Mouse (Mus musculus): ENCODE measurements around the gene Raver1.

DNA sequence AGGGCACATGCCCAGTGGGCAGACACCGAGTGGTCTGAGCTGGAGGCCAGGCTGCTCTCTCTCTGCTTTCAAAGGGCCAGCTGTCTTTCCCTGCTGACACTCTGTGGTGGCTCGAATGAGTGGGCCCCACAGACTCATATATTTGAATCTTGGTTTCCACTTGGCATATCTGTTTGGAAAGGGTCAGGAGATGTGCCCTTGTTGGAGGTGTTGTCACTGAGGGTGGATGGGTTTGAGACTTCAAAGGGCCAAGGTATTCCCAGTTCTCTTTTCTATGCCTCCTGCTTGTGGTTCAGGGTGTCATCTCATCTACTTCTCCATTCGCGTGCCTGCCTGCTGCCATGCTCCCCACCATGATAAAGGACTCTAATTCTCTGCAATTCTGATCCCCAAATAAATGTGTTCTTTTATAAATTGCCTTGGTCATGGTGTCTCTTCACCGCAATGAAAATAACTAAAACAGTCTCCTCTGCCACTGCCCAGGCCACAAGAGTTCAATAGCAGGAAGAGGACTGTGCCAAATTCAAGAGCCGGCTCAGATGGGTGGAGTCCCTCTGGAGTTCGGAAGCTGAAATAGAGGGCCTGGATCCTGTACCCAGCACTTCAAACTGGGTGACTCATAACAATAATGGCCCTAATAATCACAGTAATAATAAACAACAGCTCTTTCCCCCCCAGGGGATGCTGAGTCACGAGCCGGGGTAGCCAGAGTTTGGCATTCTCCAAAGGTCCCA, 43.0 kb upstream of the Raver1 start:
- TF ChIP-seq POLR2A (IDR thresholded peaks at IDR 0.05; ENCODE audit: insufficient read depth, low read depth, low read length), result no peak
- TF ChIP-seq EP300 (IDR thresholded peaks at IDR 0.05; ENCODE audit: insufficient read depth, low read depth, low read length), result no peak
- TF ChIP-seq CTCF (IDR thresholded peaks at IDR 0.05), result 0 out of 2 replicates have a peak, but pooled peaks have one; percentile 4

Measured in heart, adult 2 months (tissue).